Mouse (Mus musculus) skeletal muscle tissue, postnatal 0 days (tissue): ENCODE measurements around the gene B4galt7. TPM values are rescaled to one million over a fixed set of nuclear protein-coding genes. Genes with fewer than 3 reads are reported as not detected.

Experiments
- polyA plus RNA-seq: library from polyadenylated mRNA; unstranded; fragments of >200 nt; fragmentation: Nextera tagmentation; extraction: Ambion mirVana; gene quantifications from 2 replicates; pipeline ENCODE4 v1.2.1, GENCODE M21; 2015

B4galt7 gene
- 12.7 and 16.5 TPM in 2 replicates for polyA plus RNA-seq

GRCm38 (mm10) chr13:55599566-55600540 is at the start of gene B4galt7:
Gene B4galt7, plus strand, starts transcription at chr13:55599896.

GRCm38 (mm10) chr13:55571027-55571751 is 28.5 kb upstream of the B4galt7 start, which contains the start of gene Fam193b:
Gene Fam193b, minus strand, starts transcription at chr13:55571120.

GRCm38 (mm10) chr13:55573432-55573831 is 26.3 kb upstream of the B4galt7 start, which contains the start of gene Tmed9:
Gene Tmed9, plus strand, starts transcription at chr13:55573732.

DNA sequence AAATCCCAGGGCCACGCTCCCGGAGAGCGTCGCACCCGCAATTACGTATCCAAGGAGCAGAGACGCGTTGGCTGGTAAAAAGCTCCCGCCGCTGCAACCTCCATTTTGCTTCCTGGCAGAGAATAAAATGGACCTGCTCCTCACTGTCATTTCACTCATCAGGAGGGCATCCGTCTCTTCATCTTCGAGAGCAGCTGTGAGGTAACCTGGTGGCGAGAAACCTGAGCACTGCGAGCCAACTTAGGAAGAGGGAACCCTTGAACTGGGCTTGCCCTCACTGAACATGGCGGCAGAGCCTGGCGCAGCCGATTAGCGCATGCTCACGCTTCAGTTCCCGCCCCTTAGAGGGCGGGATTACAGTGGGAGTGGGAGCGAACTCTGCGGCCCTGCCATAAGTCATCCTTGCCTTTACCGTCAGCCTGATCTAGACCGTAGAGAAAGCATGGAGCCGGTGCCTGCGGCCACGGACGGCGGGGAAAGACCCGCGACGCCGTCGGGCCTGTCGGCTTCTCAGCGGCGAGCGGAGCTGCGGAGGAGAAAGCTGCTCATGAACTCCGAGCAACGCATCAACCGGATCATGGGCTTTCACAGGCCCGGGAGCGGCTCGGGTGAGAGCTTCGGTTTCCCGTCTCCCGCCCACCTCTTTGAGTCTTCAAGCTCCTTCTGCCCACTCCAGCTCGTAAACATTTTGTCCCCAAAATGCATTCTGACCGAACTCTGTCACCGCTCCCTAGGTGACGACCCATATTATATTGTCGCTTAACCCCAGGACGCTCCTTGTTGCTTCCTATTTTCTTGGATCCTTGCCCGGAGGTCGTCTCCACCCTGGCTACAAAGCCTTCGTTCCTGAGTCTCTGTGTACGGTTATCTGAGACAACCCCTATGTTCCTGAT is 23.2 kb downstream of the B4galt7 start, which contains the start of gene Caml:
Caml (plus strand) TSS at position 357 of the 893 bp plus-strand sequence.

GRCm38 (mm10) chr13:55634639-55635127 is 35.0 kb downstream of the B4galt7 start, which contains the start of gene Ddx46:
Gene Ddx46, plus strand, starts transcription at chr13:55635027.

Other genes starting within 250 kb of the B4galt7 start
- gene Lman2, start 237.1 kb upstream of the B4galt7 start, polyA plus RNA-seq = 44.8 and 55.3 TPM in 2 replicates
- 0.91 and 1.0 TPM in 2 replicates for gene Rgs14, start 230.2 kb upstream of the B4galt7 start, polyA plus RNA-seq
- not detected in 2 replicates for gene Slc34a1, start 201.7 kb upstream of the B4galt7 start, polyA plus RNA-seq
- gene Pfn3, start 184.7 kb upstream of the B4galt7 start, polyA plus RNA-seq = not detected in 2 replicates
- 0.19 and 0.37 TPM in 2 replicates for gene F12, start 173.1 kb upstream of the B4galt7 start, polyA plus RNA-seq
- 13.8 and 15.0 TPM in 2 replicates for gene Grk6, start 154.8 kb upstream of the B4galt7 start, polyA plus RNA-seq
- 0.16 TPM in 1 of 2 replicates, not detected in the other for gene Prr7, start 135.6 kb upstream of the B4galt7 start, polyA plus RNA-seq
- 83.3 and 89.8 TPM in 2 replicates for gene Dbn1, start 111.8 kb upstream of the B4galt7 start, polyA plus RNA-seq
- gene Pdlim7, start 86.2 kb upstream of the B4galt7 start, polyA plus RNA-seq = 624 and 740 TPM in 2 replicates
- gene Dok3, start 70.6 kb upstream of the B4galt7 start, polyA plus RNA-seq = 2.0 and 3.4 TPM in 2 replicates
- 17.1 and 18.0 TPM in 2 replicates for gene Ddx41, start 63.2 kb upstream of the B4galt7 start, polyA plus RNA-seq
- gene Fam193b, start 28.8 kb upstream of the B4galt7 start, polyA plus RNA-seq = 13.9 and 14.0 TPM in 2 replicates
- gene Tmed9, start 26.2 kb upstream of the B4galt7 start, polyA plus RNA-seq = 88.9 and 110 TPM in 2 replicates
- 31.3 and 33.8 TPM in 2 replicates for gene Caml, start 23.1 kb downstream of the B4galt7 start, polyA plus RNA-seq
- gene Ddx46, start 35.1 kb downstream of the B4galt7 start, polyA plus RNA-seq = 13.5 and 14.6 TPM in 2 replicates
- gene B230219D22Rik, start 93.2 kb downstream of the B4galt7 start, polyA plus RNA-seq = 23.8 and 26.8 TPM in 2 replicates
- gene Txndc15, start 114.8 kb downstream of the B4galt7 start, polyA plus RNA-seq = 53.0 and 62.4 TPM in 2 replicates
- 31.4 and 44.4 TPM in 2 replicates for gene Pcbd2, start 127.5 kb downstream of the B4galt7 start, polyA plus RNA-seq
- 0.13 TPM in 1 of 2 replicates, not detected in the other for gene Catsper3, start 184.7 kb downstream of the B4galt7 start, polyA plus RNA-seq
- gene Pitx1, start 236.3 kb downstream of the B4galt7 start, polyA plus RNA-seq = 4.2 and 4.4 TPM in 2 replicates